Mouse (Mus musculus): ENCODE measurements around the gene Tubal3.

Gene Tubal3

DNA sequence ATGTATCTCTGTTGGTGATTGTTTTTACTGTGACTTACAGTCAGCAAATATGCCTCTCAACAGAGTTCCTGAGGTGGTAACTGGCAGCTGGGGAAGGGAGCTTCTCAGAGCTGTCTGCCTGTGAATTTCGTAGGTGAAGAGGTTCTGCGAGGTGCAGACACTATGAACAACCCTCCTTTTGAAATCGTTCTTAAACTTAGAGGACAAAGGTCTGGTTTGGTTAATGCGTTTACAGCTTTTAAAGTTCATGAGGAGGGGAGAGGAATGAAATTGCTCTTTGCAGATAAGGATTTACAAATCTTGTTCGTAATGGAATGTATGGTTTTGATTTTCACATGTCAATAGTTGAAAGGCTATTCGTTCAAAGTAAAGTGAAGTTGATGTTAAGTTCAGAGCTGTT, 7.6 kb downstream of the Tubal3 start:
- DNase-seq: no peak

DNA sequence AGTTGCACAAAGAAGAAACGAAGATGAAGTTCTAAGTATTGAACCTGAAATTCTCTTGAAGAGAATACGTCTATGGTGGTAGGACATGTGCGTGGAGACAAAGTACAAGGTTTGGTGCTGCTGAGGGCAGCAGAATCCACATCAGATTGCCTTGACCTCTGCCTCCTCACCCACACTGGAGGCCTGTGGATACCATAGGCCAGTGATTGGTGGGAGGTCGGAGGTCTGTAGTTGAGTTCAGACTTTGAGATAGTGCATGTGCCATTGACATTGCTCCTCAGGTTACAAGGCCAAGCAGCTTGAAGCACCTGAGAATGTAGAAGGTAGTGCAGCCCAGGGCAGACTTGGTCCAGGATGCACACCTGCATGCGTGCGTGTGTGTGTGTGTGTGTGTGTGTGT, 8.0 kb downstream of the Tubal3 start:
- no peak for DNase-seq

DNA sequence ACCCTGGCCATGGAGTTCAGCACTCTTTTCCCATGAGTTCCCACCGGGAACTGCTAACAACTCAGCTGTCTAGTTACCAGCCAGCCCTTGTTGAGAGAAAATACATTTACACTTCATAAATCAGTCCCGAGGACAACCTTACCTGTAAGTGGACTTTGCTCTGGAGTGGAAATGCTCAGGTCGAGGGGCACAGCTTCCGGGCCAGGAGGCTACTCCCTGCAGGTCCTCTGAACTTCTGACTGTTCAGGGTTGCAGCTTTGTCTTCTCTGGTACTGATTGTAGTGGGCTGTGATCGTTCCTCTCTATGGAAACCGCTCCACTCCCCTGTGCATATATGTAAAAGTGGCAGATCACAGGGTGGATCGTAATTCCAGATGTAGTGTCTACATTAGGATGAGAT, 26.6 kb downstream of the Tubal3 start:
- DNase-seq: no peak

DNA sequence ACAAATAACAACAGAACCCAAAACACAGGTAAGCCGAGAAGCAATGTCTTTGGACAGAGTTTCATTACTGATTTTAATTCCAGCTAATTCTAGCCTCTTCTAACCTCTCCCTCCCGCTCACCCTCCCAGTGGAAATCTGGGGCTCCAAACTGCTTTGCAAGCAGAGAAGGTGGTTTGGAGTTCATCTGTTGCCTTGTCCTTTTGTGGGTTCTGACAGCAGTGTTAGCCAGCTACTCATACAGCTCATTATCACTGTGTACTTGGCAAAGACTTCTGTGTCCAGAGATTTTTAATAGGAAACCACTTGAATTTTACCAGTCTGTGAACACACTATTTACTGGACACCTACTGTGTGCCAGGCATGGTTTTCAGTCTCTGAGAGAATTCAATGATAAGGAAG, 27.2 kb downstream of the Tubal3 start, which contains the start of gene Ucn3:
Gene Ucn3 (minus strand): TSS at position 101 of the 400 bp plus-strand sequence.
- DNase-seq: no peak

DNA sequence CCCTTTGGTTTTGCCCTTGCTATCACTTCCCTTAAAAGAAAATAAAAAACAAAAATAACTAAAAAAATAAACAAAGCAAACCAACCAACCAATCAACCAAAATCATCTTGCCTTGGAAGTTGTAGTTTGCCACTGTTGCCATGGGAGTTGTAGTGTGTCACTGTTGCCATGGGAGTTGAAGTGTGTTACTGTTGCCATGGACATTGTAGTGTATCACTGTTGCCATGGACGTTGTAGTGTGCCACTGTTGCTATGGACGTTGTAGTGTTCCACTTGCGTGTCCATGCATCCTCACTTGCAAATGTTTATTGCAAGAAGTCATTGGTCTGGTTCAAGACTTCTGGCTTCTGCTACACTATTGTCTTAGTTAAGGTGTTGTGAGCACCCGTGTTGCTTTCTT, 29.2 kb downstream of the Tubal3 start:
- DNase-seq: no peak

DNA sequence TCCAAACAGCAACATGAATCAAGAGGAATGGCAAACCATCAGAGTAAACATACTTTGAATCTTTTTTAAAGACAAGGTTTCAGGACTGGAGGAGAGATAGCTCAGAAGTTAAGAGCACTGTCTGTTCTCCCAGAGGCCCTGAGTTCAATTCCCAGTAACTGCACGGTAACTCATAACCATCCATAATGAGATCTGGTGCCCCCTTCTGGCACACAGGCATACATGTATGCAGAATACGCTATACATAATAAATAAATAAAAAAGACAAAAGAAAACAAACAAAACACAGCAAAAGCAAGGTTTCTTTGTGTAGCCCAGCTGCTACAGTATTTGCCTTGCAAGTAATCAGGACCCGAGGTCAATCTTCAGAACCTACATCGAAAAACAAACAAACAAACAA, 31.4 kb downstream of the Tubal3 start:
- no peak for DNase-seq

DNA sequence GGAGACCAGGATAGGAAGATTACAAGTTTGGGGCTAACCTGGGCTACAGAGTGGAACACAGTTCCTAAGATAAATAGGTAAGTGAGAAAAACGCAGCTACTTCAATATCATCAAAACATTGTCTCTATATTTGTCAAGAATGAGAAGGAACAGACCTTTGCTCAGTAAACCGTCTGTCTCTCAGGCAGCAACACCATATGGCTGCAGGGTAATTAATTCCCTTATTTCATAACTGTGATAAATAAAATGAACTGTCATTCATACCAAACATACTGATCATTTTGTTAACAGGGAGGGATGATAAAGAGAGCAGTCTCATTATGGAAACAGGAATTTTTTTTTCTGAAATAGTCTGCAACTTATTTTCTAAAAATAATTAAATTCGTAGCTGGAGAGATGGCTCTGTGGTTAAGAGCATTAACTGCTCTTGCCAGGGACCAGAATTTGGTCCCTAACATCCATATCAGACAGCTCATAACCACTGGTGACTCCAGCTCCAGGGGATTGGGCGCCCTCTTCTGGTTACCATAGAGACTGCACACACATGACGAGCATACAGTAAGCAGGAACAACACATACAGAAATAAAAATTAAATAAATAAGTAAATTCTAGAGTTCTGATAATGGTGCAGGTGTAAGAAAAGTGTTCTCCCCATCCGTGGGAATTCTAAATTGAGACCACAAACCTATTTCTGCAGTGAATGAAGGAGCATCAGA, 33.3 kb downstream of the Tubal3 start:
- no peak for DNase-seq

DNA sequence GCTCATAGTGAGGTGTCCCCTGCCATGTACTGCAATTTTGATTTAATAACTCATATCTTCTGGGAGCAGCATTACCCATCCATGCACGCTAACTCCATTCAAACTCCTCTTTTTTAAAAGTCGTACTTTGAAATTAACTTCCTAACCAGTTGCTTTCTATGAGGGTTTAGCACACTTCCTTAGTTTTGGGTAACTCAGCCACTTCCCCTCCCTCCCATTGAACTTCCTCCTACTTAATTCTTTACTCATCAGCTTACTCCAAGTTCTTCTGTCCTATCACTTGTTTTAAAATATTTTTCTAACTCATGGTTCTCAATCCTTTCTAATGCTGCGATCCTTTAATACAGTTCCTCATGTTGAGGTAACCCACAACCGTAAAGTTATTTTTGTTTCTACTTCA, 50.8 kb downstream of the Tubal3 start:
- no peak for DNase-seq
